Mouse (Mus musculus) right cerebral cortex, postnatal 4 days (tissue): ENCODE results near the gene Mtus2.
"Not testable (repeated sequence)": the region's sequence is repeated elsewhere in the genome, so short reads cannot be mapped to it uniquely, and the experiment has no call there.

Experiments used
- DNase-seq: peaks from one replicate; pipeline ENCODE4 v3.0.0-alpha.2; 2022

Gene Mtus2

DNA sequence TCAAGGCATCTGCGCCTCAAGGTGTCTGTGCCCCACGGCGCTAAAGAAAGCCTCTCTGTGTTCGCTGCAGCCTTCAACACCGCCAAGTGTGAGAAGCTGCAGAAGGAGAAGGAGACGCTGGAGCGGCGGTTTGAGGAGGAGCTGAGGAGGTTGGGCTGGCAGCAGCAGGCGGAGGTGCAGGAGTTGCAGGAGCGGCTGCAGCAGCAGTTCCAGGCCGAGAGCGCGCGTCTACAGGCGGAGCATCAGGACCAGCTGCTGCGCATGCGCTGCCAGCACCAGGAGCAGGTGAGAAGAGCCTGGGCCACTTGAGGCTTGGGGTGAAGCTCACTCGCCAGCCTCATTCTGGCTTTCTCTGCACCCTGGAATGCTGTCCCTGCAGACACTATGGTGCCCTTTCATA is 331.7 kb downstream of the Mtus2 start:
- DNase-seq, result no peak

DNA sequence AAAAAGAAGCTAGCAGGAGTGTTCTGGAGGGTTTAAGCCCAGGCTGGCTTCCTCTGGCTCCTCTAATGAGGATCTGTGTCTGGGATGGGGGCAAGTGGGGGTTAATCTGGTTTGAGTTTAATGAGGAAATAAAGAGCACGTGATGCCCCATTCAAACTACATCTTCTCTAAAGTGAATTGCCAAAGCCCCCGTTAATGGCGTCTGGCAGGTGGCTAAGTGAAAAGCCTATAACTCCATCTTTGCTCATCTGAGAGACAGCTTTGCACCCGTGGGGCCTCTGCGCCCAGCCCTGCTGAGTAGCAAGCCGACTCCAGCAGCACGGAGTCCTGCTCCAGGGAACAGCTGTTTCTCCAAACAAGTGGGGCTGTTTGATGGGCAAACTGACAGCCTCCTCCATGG is 332.8 kb downstream of the Mtus2 start:
- no peak for DNase-seq

DNA sequence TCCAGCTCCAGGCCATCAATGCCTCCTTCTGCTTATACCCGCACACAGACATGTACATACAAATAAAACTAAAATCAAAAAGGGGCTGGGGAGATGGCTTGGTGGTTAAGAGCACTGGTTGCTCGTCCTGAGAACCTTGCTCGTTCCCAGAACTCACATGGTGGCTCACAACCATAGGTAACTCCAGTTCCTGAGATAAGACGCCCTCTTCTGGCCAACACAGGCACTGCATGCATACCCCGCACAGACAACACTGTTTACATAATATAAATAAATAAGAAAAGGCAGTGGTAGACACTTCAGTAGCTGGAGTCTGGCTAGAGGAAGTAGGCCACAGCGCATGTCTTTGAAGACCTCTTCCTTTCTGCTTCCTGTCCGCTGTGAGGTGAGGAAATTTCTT is 335.7 kb downstream of the Mtus2 start:
- no peak for DNase-seq

DNA sequence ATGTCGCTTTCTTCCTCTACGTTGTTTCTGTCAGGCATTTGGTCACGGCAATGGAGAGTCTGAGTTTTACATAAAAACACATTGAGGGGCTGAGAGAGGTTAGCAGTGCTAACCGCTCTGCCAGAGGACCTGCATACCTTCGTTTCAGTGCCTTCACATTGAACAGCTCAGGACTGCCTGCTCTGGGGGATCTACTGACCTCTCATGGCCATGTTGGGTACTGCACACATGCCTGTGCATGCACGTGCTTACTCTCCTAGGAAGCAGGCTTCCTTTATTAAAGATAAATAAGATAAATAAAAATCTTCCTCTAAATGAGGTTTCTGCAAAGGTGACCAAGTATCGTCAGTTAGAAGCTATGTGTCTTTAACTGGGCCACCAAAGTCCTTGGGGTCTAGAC is 336.2 kb downstream of the Mtus2 start:
- DNase-seq, result peak; percentile 72

DNA sequence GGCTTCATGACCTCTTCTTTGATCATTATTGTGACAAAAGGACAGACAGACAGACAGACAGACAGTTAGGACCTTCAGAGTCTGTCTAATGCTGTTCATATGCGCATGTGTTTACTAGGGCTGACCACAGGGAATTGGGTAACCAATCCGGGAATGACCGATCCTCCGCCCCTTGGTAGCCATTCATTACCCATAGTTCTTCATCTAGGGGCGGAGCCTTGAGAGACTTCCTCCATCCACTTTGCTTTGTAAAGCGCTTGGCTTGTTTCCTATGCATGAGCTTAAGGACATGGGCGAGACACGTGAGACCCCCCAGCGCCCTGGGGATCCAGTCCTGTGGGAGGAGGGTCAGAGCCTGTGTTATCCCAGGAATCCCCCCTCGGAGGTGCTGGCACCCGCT is 345.8 kb downstream of the Mtus2 start:
- no peak for DNase-seq

DNA sequence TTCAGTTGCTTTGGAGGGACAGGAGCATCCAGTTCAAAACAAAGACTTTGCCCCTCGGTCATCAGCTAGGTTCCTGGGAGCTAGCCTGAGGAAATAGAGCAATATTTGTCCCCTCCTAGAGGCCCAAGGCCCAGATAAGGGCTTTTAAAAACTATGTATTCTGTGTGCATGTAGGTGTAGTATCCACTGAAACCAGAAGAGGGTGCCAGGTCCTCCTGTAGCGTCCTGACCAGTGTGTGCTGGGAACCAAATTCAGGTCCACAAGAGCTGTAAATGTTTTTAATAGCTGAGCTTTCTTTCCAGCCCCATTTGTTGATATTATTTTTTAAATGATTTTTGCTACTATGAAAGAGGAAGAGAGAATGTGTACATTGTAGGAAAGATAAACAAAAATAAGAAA is 347.0 kb downstream of the Mtus2 start:
- no peak for DNase-seq

DNA sequence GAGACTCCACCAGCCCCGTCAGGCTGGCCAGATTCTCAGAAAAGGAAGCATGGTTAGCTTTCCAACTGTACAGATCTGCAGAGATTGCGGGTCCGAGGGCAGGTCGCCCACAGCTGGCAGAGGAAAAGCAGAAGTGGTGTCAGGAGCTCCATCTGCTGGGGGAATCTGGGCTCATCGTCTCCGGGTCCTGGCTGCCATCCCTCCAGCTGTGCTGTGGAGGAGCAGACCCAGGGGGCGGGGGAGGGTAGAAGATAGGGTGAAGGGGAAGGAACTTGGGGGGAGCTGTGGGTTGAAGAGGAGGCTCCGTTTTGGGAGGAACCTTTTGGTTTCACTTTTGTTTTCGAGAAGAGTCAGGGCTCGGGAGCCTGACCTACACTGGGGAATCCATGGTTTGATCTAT is 353.7 kb downstream of the Mtus2 start:
- DNase-seq, result no peak

DNA sequence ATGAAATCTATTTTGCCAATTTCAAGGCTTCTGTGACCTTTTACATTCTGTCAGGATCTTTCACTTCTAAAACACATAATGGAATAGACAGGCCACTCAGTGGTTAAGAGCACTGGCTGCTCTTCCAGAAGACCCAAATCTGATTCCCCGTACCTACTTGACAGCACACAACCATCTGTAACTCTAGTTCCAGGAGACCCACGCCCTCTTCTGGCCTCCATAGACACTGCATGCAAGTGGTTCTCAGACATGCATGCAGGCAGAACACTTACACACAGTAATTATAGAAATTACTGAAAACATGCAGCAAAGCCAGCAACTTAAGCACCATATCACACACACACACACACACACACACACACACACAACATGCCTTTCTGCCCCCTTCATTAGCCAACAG is 355.3 kb downstream of the Mtus2 start:
- DNase-seq, result no peak

DNA sequence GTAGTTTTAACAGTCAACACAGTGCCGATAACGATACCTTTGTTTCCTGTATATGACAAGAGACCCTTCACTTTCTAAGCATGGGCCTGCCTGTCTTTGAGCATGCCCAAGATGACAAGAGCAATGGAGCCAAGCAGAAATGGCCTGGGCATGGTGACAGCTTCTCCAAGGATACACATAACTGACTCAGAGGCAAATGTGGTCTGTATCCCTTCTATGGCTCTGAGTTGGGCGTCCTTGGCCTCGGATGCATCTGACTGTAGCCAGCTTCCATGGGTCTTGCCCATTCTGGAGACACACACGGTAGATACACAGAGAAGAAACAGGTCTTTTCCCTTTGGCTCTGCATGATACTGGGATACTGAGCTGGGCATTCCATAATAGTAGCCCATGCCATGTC is 357.8 kb downstream of the Mtus2 start:
- DNase-seq, result no peak

DNA sequence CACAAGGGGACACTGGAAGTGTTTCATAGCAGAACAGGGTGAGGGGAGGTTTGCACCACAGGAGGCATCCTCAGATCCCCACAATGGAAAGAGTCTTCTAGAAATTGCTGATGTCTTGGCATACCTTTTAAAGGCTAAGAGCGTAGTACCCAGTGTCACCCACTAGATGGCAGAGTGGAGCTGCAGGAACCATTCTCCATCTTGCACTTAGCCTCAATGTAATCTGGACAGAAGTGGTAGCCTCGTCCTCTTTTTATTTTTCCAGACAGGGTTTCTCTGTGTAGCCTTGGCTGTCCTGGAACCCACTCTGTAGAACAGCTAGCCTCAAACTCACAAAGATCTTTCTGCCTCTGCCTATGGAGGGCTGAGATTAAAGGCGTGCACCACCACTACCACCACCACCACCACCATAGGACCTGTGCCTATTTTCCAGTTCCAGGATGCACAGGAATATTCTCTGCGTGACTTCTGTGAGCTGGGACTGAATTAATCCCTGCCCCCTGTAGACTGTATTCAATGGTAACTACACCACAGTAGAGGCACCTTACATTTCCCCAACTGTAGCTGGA is 368.3 kb downstream of the Mtus2 start:
- DNase-seq, result peak; percentile 42

DNA sequence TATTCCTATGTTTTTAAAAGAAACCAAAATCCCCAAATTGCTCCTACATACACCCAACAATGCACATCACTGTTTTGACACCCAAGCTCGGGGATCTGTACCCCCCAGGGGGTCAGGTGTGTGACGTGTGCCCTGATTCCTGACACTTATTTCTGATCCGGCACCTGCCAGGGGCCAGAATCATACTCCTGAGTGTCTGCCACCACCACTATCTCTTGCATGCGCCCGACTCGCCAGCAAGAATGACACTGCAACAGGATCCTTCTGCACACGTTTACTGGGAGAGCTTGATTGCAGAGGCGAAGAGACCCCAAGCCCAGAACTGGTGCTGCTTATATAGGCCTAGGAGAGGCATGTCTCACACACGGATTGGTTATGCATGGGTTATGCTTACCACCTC is 369.2 kb downstream of the Mtus2 start:
- DNase-seq, result not testable (repeated sequence)

DNA sequence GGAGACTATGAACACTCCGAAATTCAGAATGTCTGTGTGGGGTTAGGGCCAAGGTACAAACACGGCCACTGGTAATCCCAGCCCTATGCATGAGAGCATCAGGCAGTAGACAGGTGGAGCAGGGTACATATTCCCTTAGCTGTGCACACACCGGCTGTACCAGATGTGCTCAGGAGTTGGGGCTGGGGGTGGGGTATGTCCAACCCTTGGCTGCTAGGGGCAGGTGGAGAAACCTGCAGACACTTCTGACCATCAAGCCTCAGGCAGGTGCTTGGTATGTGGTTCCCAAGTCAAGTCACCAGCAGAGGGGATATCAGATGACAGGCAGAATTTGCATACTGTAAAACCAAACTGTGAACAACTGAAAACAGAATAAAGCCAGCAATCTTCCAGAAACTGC is 371.9 kb downstream of the Mtus2 start:
- no peak for DNase-seq

DNA sequence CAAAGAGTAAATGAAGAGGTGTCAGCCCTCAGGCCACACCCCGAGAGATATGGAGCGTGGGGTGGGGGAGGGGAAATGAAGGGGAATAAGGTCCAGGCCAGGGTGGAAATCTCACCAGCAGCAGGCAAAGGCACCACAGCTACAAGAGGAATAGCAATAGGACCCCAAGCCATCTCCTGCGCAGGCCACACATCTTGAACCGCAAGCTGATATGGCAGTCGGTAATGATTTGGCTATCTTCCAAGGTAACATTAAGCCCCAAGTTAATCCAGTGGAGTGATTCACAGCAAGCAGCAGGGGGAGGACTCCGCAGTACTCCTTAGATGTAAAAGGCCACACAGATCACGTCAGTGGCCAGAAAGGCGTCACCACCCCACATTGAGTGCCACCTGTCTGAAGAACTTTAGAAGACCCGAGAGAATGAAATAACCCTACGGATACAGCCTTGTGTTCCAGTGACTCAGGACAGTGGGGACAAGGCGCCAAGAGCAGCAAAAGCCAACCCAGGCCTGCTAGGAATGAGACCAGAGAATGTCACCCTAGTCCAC is 374.2 kb downstream of the Mtus2 start:
- no peak for DNase-seq

DNA sequence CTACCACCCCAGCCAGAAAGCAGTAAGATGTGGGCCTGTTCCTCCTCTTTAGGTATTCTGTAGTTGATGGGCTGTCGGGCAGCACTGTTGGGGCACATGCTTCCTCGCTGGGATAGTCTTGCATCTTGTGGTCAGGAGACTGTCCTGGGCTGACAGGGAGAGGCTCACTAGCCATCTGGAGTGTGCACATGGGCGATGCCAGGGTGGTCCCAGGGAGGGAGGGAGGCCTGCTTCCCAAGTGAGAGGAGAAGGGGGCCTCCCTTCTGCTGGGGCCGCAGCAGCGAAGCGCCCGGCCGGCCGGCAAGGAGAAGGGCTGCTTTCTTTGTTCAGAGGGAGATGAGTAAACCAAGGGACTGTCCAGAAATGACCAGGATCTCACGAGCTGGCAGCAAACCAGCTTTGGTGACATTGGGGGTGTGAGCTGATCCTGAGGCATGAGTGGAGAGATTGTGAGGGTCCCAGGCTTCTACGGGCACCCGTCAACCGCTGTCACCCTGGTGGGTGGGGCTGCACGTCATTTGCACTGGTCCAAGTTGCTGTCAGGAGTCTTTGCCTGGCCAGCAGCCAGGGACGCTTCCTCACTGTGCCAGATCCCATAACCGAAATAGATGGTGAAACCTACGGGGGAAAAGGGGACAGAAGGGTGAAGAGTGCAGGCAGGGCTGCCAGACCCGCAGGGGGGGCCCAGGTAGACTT is 375.0 kb downstream of the Mtus2 start:
- no peak for DNase-seq

DNA sequence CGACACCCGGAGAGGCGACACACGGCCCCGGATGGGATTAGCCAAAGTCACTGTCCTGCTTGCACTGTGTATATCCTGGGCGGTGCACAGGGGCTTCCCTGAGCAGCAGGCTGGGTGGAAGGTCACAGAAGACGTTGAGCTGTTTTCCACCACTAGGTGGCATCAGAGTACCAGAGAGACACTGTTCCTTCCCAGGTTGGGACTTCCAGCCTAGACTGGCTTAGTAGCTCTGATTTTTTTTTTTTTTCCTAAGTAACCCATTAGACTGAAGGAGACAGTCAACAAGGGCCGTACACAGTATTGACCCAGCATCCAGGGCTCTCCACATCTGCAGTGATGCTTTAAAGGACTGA is 375.5 kb downstream of the Mtus2 start:
- DNase-seq, result peak; percentile 69

DNA sequence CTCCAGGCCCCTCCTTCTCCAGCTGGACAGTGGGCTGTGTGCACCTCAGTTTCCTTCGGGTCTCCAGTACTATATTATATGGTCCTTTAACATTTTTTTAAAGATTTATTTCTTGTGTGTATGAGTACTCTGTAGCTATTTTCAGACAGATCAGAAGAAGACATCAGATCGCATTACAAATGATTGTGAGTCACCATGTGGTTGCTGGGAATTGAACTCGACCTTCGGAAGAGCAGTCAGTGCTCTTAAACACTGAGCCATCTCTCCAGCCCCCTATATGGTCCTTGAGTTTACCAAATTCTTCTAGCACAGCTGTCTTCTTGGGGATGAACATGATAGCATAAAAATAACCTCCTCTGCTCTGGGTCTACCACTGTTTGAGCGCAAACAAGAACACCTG is 382.0 kb downstream of the Mtus2 start:
- DNase-seq, result no peak

DNA sequence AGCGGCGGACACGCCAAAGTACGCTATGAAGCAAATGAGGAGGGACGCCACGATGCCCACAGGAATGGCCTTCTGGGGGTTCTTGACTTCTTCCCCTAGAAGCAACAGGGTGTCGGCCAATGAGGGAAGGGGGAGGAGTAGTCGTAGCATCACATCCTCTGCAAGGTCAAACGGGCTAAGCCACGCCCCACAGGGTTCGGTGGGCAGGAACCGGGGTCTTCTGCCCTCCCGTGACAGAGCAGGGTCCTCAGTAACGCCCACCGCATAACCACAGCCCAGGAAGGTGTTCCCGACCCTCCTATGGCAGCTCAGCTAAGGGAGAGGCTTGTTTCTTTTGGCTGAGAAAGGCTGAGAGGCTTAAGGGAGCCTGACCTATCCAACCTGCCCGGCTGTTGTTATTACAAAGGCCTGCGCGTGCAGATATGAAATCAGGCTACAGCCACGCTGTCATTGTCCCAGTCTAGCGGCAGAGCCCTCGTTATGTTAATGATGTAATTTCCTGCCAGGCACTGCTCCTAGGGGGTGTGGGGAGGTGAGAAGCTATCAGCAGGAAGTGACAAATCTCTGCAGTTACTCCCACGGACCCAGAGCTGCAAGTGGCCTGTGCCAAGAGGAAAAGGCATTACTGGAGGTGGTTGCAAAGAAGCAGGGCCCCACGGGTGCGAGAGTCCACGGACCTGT is 385.1 kb downstream of the Mtus2 start:
- DNase-seq, result no peak

DNA sequence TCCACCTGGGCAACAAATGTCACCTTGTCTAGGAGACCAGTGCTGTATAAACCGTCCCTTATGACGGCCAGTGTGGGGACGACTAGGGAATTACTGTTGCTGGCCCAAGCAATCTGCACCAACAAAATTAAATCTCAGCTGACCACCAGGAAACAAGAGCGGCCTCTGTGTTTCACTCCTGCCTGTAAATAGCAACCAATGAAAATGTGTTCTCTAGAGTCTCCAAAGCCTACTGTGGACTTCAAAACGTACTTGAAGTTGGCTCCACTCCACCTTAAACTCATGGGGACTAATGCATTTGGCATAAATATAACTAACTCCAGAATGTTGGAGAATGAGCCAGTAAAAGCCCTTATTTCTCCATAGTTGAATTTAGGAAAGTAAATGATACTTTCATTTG is 387.3 kb downstream of the Mtus2 start:
- no peak for DNase-seq

DNA sequence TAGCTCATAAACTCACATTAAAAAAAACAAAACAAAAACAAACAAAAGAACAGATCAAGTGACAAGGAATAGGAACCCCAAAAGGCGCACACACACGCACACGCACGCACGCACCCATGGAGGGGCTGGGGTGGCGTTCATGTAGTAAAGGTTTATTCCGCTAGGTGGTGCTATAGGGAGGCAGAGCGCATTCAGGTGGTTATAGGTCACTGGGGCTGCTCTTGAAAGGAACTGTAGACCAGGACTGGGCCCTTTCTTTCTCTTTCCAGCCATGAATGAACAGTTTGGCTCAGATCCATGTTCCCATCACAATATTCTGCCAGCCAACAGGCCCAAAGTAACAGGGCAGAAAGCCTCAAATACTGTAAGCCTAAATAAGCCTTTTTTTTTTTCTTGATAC is 389.4 kb downstream of the Mtus2 start:
- no peak for DNase-seq

DNA sequence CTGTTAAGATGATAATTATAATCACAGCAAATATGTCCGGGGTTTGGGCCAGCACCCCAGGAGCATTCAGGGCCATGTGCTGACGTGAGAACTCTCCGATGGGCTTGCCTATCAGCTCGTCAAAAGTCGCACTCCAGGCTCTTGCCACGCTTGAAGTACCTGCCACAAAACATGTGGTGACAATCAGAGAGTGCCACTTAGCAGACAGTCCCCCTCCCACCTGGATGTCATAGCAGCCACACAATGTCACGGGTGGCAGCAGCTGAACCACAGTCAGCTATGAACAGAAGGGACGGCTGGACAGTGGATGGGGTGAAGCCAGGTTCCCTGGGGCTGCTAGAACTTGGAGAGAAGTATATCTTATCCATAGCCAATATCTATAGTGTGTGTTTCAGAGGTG is 391.0 kb downstream of the Mtus2 start:
- no peak for DNase-seq

DNA sequence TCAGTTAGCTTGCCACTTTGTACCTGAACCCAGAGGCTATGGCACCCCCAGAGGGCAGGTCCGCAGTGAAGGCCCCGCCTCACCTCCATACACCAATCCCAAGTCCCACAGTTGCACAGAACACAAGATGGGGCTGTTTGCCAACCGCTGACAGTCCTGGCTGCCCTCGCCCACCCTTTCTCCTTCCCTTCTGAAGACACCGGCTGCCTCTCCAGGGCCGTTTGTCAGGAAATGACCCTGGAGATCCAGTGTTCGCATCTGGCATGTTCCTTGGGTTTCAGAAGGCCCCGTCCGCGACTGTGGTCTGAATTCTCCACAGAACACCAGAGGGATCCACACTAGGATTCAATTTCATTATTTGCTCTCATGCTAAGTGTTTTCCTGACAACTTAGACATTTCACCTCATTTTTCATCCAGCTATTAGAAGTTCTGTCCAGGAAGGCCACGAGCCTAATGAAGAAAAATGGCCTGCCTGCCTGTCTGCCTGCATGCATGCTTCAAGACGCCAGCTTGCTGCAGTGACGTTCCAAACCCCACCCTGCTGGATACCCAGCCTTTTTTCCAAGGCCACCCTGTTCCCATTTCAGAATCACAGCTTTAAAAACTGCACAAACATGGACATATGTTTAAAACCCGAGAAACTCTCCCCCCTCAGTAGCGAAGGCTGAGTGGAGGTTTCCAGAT is 392.3 kb downstream of the Mtus2 start:
- DNase-seq, result no peak

DNA sequence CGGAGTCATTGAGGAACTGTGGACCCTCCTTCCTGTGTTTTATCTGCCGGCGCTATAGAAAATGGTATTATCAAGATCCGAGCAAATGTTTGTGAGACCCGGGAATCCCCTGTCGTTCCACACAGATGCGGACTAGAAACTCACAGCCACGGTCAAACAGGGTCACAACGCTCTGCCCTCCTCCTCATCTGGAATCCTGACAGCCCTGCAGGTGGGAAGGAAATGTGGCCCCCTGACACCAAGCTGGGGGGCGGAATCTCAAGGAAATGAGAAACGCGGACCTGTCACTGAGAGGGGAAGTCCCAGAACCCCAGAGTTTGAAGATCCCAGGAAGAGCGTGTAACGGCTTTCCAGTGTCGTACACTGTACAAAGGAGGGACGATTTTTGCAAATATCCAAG is 396.3 kb downstream of the Mtus2 start:
- DNase-seq, result no peak

DNA sequence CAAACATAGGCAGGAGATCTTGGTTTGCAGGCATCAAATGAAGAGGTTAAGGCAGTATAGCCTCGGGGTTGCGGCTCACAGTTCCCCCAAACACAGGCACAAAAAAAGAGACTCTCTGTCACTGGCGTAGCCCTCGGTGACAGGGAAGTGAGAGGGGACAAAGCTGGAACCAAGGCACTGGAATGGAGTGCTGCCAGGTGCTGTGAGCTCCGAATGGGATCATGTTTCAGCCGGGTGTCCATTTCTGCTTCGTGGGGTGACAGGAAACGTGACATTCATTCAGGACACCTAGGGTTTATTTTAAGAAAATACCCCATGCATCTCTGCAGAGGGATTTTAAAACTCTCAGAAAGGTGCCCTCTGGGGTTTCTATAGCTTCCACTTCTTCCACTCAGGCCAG is 397.4 kb downstream of the Mtus2 start:
- DNase-seq, result no peak

DNA sequence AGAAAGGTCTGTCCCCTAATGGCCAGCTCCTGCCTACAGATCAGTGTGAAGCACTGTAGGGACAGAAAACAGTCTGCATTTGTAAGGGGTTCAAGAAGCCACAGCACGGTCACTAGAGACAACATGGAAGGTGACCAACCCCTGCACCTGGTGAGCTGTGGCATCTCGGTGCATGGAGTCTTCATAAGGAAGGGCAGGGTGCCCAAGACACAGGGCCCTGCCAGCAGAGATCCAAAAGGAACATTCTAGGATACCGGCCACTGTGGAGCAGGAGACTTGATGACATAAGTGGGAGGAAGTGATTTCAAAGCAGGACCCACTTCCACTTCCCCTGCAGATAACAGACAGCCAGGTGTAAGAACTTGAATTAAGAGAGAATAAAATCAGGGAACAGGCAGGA is 398.7 kb downstream of the Mtus2 start:
- no peak for DNase-seq
